Mouse (Mus musculus): ENCODE results near the gene Cbr3.
"Not testable (repeated sequence)": the region's sequence is repeated elsewhere in the genome, so short reads cannot be mapped to it uniquely, and the experiment has no call there.

Gene Cbr3

DNA sequence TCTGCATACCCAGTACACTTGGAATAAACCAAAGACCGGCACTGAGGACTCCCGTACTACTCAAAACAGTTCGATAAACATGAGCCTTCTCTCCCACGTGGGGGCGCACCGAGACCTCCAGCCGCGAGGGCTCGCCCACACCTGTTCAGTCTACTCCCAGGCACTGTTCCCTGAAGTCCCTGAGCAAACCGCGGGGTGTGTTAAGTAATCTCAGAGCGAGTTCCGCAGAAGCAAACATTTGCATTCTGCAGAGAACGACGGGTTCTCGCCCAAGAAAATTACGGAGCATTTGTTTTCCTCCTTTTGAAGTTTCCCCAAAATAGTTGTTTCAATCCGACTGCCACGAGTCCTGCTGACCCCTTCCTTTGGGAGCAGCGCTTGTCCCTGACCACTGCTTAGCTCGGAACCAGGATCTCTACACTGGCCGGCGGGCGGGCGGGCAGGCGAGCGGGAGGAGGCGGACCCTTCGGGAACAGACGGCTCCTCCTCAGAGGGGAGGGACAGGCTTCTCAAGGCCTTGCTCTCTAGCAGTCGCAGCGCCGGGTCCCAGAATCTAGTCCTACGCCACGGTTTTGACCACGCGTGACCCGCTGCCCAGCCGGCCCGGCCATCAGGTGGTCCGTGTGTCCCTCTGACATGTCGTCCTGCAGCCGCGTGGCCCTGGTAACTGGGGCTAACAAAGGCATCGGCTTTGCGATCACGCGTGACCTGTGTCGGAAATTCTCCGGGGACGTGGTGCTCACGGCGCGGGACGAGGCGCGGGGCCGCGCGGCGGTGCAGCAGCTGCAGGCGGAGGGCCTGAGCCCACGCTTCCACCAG is at the start of gene Cbr3:
Cbr3 (plus strand) TSS at position 527 of the 819 bp plus-strand sequence.
- DNase-seq (ENCODE audit: extremely low spot score, low spot score), result peak; percentile 69

DNA sequence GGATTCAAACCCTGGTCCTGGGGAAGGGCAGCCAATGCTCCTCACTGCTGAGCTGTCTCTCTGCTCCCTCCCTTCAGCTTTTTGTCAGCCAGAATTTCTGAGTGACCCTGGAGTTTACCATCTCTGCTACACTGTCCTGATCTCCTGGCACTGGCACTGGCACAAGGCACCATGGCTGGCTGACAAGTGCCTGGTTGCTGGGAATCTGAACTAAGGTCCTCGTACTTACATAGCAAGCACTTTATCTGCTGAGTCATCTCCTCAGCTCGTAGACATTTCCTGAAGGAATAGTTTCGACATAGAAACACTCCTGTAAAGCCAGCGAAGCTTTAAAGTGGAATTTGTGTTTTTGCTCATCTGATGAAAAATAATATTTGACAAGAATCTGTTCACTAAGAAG is 39.0 kb upstream of the Cbr3 start:
- no peak for DNase-seq (ENCODE audit: extremely low spot score, low spot score)

DNA sequence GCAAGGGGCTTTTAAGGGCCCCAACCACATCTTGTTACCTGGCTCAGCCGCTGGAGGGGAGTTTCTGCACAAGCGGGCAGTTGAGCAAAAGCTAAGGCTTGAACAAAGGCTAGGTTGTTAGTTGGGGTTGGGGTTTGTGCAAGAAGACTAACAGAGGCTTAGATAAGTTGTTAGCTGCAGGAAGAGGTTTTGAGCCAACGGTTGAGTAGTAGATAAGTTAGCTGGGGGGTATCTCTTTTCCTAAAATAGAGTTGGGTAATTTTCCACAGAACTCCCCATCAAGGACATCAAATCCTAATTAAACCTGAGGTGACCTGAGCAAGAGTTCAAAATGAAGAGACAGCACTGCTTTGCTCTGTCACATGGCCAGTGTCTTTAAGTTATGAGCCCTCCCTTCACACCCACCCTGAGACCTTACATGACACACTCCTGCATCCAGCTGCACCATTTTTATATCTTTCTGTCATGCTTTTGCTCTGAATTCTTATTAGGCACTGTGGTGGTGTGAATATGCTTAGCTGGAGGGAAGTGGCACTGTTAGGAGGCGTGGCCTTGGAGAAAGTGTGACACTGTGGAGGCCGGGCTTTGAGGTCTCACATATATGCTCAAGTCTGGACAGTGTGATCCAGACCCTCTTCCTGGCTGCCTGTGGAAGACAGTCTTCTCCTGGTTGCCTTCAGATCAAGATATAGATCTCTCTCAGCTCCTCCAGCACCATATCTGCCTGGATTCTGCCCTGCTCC is 34.4 kb upstream of the Cbr3 start:
- DNase-seq (ENCODE audit: extremely low spot score, low spot score), result no peak

DNA sequence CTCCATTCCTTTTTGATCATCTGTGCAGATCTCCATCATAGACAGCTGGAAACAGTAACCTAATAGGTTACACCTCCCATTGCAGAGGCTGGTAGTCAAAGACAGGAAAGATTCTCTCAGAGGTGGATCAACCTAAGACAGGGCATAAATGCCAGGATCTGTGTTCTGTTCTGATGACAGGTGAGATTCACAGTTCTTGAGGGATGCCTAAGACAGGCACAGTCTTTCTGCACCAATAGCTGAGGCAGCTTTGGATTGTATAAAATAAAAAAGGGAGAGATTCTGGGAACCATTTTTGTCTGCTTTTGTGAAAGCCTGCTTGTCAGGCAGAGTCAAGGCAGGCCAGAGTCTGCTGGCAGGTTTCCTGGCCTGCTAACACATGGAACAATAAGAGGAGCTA is 15.0 kb upstream of the Cbr3 start:
- no peak for DNase-seq (ENCODE audit: extremely low spot score, low spot score)

DNA sequence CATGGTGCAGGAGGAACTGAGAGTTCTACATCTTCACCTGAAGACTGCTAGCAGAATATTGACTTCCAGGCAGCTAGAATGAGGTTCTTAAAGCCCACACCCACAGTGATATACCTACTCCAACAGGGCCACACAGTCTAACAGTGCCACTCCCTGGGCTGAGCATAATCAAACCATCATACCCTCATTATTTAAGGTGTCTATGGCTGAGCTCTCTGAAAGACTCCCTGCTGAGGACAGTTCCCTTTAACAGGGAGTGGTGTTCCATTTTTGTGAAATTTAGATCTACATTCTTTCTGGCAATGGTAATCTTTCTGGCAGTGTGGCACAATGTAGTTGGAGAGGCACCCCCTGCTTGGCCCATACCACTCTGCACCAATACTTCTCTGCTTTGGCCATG is 13.5 kb upstream of the Cbr3 start:
- DNase-seq (ENCODE audit: extremely low spot score, low spot score), result no peak

DNA sequence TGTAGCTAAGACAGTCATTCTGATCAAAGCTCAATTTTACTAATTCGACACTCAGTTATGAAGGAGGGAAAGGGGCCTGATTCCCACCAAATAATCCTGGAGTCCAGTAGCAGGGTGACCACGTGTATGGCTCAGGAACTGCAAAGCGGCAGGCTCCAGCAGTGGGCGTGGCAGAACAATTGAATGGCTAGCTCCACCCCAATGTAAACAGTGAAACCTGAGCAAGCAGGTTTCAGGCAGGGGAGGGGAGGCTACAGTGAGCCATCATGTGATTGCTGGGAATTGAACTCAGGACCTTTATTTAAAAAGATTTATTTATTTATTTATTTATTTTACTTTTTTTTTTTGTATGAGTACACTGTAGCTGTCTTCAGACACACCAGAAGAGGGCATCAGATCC is 12.5 kb upstream of the Cbr3 start:
- DNase-seq (ENCODE audit: extremely low spot score, low spot score), result not testable (repeated sequence)

DNA sequence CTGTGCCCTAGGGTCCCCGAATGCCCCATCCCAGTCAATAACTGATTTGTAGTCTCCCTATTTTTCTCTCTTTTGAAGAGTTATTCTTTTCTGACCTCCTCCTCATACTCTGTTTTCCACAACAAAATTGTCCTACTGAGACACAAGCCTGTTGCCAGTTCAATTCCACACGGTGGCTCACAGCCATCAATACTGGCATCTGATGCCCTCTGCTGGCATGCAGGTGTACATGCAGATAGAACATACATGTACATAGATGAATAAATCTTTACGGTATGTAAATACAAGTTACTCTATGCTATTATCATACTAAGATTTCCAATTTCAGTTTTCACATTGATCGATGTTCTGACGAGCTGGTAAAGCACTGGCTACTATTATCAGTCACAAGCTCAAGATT is 12.0 kb upstream of the Cbr3 start:
- no peak for DNase-seq (ENCODE audit: extremely low spot score, low spot score)

DNA sequence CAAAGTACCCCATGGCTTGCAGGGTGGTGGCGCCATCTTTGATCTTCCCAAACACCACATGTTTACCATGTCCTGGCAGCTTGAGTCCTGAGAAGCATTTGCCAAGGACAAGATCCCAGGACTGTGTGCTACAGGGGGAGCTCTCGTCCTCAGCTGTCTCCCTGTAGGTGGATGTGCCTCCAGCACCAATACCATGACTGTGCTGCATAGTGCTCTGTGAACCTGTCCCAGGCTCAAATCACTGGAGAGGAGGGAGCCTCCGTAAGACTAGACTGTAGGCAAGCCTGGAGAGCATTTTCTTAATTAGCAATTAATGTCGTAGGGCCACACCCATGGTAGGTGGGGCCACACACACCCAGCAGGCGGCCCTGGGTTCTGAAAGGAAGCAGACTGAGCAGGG is 6.6 kb upstream of the Cbr3 start:
- DNase-seq (ENCODE audit: extremely low spot score, low spot score), result no peak

DNA sequence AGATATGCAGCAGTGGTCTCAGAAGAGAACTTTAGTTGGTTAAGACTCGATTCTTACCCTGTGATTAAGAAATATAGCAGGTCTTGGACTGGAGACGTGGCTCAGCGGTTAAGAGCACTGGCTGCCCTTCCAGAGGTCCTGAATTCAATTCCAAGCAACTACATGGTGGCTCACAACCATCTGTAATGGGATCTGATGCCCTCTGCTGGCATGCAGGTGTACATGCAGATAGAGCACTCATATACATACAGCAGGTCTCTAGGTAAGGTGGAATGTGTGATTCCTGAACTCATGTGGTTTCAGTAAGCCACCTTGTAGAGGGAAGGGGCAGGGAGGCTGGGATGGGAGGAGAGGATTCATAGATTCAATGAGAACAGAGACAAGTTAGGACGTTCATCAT is 4.8 kb upstream of the Cbr3 start:
- no peak for DNase-seq (ENCODE audit: extremely low spot score, low spot score)

DNA sequence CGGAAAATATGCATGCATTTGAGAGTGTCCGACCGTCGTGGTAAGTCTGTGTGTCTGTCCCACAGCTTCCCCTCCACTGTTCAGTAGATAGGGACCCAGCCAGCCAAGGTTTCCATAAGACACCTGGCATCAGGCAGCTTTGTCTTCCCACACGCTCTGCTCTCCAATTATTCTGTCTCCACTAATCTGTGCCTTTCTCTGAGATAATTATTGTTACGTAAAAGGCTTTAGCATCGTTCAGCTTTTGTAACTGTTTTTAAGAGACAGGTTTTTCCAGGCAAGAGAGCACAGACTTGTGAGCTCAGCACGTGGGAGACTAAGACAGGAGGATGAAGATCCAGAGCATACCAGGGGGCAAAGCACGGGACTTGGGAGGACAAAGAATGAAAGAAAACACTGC is 3.9 kb upstream of the Cbr3 start:
- no peak for DNase-seq (ENCODE audit: extremely low spot score, low spot score)

DNA sequence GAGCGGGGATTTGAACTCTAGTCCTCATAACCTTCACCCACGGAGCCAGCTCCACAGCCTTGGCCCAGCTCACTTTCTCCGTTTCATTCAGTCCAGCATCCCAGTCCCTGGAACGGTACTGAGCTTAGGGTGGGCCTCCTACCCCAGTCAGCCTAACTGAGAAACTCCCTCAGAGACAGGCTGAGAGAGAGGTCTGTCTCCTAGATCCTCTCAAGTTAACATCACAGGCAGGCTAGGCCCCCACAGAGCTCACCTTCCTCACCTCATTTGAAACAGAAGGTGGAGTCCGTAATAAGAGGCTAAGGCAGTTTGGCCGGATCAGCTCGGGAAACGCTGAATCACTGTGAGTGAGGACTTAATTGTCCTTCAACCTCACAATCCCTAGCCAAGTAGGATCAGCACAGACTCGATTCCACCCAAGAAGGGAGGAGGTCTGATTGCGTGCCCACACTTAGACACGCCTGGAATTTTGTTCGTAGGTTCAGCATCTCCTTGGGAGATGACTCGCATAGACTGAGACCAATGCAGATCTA is 793 bp upstream of the Cbr3 start:
- no peak for DNase-seq (ENCODE audit: extremely low spot score, low spot score)

DNA sequence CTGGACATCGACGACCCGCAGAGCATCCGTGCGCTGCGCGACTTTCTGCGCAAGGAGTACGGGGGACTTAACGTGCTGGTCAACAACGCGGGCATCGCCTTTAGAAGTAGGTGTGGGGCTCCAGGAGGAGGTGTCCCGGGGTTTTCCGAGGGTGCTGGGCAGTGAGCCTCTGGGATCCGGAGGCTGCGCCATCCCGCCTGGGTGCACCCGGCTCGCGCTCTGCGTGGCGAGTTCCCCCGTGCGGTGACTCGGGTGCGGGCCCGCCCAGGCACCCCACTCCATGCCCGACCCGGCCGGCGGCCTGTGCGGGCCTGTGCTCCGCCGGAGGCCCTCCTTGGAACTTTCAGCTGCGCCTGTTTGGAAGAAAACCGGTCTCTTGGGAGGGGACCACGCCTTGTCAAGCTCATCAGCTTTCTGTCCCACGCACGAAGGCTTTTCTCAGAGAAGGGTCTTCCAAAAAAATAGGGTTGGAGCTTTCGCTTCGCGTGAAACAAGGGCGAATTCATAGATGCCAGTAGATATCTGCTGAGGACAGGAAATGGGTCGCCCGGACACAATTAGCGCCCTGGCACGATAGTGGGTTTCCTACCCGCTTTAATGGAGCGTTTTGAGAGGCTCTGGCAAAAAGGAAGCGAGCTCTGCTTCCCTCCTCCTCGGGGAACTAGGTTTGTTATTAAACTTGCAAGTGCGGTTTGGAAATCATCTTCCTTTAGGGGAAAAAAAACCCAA is 657 bp downstream of the Cbr3 start:
- DNase-seq (ENCODE audit: extremely low spot score, low spot score), result peak; percentile 57

DNA sequence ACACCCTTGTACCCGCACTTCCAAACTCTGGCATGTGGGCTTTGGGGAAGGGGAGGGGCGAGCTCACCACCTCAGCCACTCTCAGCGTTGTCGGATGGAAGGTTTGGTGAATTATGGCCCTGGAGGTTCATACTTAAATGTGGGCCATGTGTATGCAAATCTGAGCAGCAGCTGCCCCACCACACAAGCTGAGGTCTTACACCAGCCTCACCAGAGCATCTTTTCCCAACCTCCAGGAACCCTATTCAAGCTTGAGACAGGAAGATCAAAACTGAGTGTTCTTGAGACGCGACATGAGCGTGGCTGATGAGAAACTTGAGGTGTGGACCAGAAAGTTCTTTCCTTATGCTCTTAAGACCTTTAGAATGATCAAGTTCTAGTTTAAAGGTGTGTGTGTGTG is 1.4 kb downstream of the Cbr3 start:
- DNase-seq (ENCODE audit: extremely low spot score, low spot score), result peak; percentile 37

DNA sequence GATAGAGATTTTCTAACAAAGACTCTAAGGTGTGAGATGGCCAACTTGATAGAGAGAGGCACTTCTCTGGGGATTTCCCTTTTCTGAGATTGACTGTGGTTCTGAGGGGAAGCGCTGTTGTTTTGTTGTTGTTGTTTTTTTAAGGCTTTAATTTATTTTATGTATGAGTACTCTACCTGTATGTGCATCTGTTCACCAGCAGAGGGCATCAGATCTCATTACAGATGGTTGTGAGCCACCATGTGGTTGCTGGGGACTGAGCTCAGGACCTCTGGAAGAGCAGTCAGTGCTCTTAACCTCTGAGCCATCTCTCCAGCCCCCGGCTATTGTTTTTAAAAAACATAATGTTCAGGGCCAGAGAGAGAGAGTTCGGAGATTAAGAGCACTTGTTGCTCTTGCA is 2.8 kb downstream of the Cbr3 start:
- not testable (repeated sequence) for DNase-seq (ENCODE audit: extremely low spot score, low spot score)

DNA sequence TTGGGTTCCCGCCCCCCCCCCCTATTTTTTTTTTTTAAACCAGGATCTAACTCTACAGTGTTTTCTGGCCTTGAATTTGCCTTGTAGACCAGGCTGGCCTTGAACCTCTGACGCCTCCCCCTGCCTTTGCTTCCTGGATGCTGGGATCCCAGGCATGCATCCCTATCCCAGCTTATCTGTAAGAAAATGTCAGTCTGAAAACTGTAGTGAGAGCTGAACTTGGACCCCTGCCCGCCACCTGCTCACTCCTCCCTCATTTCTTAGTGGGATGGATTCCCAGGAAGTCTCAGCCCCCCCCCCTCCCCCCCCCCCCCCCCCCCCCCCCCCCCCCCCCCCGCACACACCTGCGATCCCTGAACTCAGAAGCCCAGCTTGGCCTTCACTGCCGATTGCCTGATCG is 3.4 kb downstream of the Cbr3 start:
- no peak for DNase-seq (ENCODE audit: extremely low spot score, low spot score)

DNA sequence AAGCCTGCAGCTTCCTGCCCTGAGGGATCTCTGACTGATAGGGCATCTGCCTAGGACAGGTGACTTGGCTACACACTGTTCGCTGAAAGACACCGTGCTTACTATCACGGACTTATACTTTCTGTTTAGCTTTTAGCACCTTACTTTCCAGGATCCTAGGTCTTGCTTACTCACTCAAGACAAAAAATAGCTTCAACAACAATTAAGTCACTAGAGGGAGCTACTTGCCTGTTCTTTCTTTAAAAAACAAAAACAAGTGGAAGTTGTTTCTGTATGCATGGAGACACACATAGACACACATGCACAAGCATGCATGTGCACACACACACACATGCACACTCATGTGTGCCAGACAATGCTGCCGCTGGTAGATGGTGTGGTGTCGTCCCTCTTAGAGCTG is 3.9 kb downstream of the Cbr3 start:
- DNase-seq (ENCODE audit: extremely low spot score, low spot score), result no peak

DNA sequence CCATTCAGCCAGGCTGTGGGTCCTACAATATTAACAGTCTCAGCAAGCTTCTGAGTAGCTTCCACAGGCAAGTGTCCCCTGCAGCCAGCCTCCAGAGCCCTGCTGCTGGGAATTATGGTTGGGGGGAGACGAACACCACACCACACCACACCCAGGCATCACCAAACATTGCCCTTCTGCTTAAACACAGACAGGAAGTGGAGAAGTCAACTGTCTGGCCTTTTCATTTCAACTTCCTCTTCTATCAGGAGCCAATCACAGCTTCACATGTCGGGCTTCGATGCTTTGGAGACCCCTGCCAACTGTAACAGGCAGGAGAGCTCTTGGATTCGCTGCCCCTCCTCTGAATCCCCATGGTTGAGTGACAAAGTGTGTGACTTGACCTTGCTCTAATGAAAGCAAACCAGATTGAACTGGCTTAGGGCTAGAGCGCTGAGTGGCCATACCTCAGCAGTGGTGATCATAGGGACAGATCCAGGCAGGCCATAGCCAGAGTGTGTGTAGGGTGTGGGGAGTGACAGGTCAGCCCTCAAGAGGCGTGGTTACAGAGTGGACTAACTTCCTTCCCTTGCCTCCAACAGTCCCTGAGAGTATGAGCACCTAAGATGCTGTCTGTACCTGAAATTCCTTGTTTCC is 8.3 kb downstream of the Cbr3 start:
- no peak for DNase-seq (ENCODE audit: extremely low spot score, low spot score)

DNA sequence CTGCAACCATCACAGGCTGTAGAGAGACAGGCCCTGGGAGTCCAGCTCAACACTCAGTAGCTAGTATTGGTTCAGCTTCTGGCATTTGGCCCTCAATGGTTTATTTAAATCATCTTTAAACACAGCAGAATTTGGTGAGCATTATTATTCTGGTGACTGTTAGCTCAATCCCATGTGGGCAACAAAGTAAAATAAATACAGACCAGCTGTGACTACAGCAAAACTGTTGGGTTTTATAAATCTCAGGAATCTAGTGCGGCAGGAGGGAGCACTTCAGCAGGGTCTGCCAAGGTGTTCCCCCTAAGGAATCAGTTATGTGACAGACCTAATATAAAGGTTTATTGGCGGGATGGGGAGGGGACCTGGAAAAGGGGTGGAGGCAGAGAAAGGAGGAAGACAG is 9.7 kb downstream of the Cbr3 start:
- DNase-seq (ENCODE audit: extremely low spot score, low spot score), result no peak

DNA sequence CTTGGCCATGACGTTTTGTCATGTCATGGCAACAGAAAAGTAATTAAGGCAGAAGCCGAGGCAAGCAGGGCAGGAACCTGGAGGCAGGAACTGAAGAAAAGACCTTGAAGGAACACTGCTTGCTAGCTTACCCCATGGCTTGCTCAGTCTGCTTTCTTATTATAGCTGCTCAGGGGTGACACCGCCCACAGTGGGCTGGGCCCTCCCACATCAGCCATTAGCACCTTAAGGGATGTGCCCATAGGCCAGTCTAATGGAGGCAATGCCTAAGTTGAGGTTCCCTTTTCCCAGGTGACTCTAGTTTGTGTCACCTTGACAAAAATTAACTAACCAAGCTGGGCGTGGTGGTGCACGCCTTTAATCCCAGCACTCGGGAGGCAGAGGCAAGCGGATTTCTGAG is 24.1 kb downstream of the Cbr3 start:
- no peak for DNase-seq (ENCODE audit: extremely low spot score, low spot score)

DNA sequence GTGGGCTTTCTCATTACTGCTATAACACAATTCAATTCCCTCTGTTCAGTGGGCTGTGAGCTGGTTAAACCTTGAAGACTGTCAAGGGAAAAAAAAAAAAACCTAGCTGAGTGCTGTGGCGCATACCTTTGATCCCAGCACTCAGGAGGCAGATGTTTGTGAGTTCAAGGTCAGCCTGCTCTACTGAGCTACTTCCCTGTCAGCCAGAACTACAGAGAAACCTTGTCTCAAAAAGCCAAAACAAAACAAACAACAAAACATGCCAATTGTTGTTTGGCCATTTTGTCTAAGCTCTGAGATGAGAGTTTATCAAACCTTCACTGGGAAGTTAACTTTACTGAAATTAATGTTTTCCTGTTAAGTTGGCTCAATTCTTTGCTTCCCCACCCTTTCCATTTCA is 26.2 kb downstream of the Cbr3 start:
- no peak for DNase-seq (ENCODE audit: extremely low spot score, low spot score)

DNA sequence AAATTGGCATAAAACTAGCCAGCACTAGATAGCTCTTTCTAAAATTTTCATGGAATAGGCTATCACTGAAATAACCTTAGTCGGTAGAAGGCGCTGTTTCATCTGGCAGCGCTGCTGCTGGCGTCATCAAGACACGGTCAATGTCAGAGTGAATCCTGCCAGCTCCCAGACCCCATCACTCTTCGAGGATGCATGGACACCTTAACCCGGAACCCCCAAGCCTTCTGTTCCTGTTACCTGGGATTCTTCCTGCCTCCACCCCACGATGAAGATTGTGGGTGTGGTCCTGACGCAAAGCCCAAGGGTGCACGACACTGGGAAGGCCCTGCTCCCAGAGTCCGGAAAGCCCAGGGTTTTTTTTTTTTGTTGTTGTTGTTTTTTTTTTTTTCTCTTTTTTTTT is 27.9 kb downstream of the Cbr3 start:
- DNase-seq (ENCODE audit: extremely low spot score, low spot score), result peak; percentile 57

Data from neural tube, embryonic 10.5 days (tissue).